In genomic region chr17:23544766-23545165, GRCm38 (mm10) we compare ENCODE assay signal across 34 mouse cellular contexts. TPM values are rescaled to one million over a fixed set of nuclear protein-coding genes. Genes with fewer than 3 reads are reported as not detected.
DNase-seq lines count a peak whose midpoint lies in the region; TF ChIP-seq lines count a peak whose summit lies in the region.
"Had no signal": no experiment of that assay in that cellular context is flagged by ENCODE, and none has a peak within 500 bp of the region (broad histone marks: within the 10 kb centered on the region; RNA-seq: fewer than 3 reads in every experiment).

No protein-coding gene starts in this region.

- intact Hi-C loops in gastrocnemius, adult 2 months (cut with DNase I) = no loop called here

- no peak for TF ChIP-seq CTCF in gastrocnemius, adult 2 months (IDR thresholded peaks at IDR 0.05)

- H3K4me3 ChIP-seq in gastrocnemius, adult 2 months = no peak overlapping the region
- H3K4me3 ChIP-seq: erythroblast, embryonic 14.5 days; hindbrain, embryonic 13.5 days; liver, embryonic 12.5 days; midbrain, embryonic 13.5 days had no signal

- no peak overlapping the region for H3K27ac ChIP-seq in gastrocnemius, adult 2 months
- H3K27ac ChIP-seq: hindbrain, embryonic 13.5 days; liver, embryonic 12.5 days; macrophage; midbrain, embryonic 13.5 days had no signal

- DNase-seq in gastrocnemius, adult 18-20 months (ENCODE audit: low spot score) = peak; percentile 0
- no peak for DNase-seq in gastrocnemius, adult 2 months
- peak; percentile 2 for DNase-seq in layer of hippocampus, adult 11-12 months (ENCODE audit: low spot score)
- DNase-seq in layer of hippocampus, postnatal 10 days (ENCODE audit: low spot score in 2 of 2) = no peak
- DNase-seq in thymus, postnatal 0 days (ENCODE audit: low spot score) = peak; percentile 2
- no peak for DNase-seq in thymus, postnatal 14 days
- no peak for DNase-seq in spleen, postnatal 36 days (ENCODE audit: low spot score in 2 of 2)
- DNase-seq in Muller cell, postnatal 12 days (ENCODE audit: inconsistent ontology term) = no peak
- DNase-seq: adrenal gland, postnatal 10 days; cerebellum, adult 11 months; gastrocnemius, postnatal 10 days; heart, postnatal 36 days; kidney, postnatal 4 days; left cerebral cortex, postnatal 4 days; liver, postnatal 0 days; lung, postnatal 10 days; right cerebral cortex, postnatal 14 days; thymus, postnatal 25 days had no signal

RNA-seq across cellular contexts. Expression of gene Zfp213, which starts 19.3 kb away (rescaled TPM):
- total RNA-seq in gastrocnemius, adult 18-20 months (2021) = 1 to 10 TPM; 2.1 to 2.8 TPM
- total RNA-seq in gastrocnemius, adult 2 months (2021) = 1 to 10 TPM; 2.0 to 3.3 TPM
- 1 to 10 TPM; 6.4 to 7.2 TPM for total RNA-seq in layer of hippocampus, postnatal 10 days (2021)
- 14.6 and 14.9 TPM in 2 replicates for polyA plus RNA-seq in thymus, postnatal 0 days (2015; fragmentation: Nextera tagmentation; extraction: Ambion mirVana)

RNA-seq across cellular contexts. Expression of gene Zfp13, which starts 54.5 kb away (rescaled TPM):
- 1 to 10 TPM; 2.5 to 2.9 TPM for total RNA-seq in gastrocnemius, adult 18-20 months (2021)
- 1 to 10 TPM; 1.5 to 2.1 TPM for total RNA-seq in gastrocnemius, adult 2 months (2021)
- total RNA-seq in layer of hippocampus, postnatal 10 days (2021) = 10 to 100 TPM; 25.7 to 30.0 TPM
- polyA plus RNA-seq in thymus, postnatal 0 days (2015; fragmentation: Nextera tagmentation; extraction: Ambion mirVana) = 1.5 and 1.7 TPM in 2 replicates
- total RNA-seq: megakaryocyte-erythroid progenitor cell, adult 5-6 weeks had no signal

RNA-seq across cellular contexts. Expression of gene Zscan10, which starts 55.9 kb away (rescaled TPM):
- total RNA-seq in gastrocnemius, adult 18-20 months (2021) = not detected
- total RNA-seq in gastrocnemius, adult 2 months (2021) = not detected
- total RNA-seq in layer of hippocampus, postnatal 10 days (2021) = not detected
- polyA plus RNA-seq in thymus, postnatal 0 days (2015; fragmentation: Nextera tagmentation; extraction: Ambion mirVana) = 0.05 and 0.08 TPM in 2 replicates
- total RNA-seq: adrenal gland, postnatal 10 days; CH12.LX; common myeloid progenitor, adult 5-6 weeks; gastrocnemius, postnatal 10 days; heart, postnatal 36 days; left cerebral cortex, postnatal 4 days; megakaryocyte-erythroid progenitor cell, adult 5-6 weeks had no signal
- polyA plus RNA-seq: erythroblast, embryonic 14.5 days; forebrain, embryonic 16.5 days; gonadal fat pad, adult 2 months; heart, embryonic 11.5 days; heart, embryonic 16.5 days; intestine, postnatal 0 days; kidney, embryonic 16.5 days; liver, embryonic 12.5 days; liver, postnatal 0 days; macrophage; midbrain, embryonic 13.5 days; neural tube, embryonic 14.5 days; Patski had no signal

Comparison
In these comparisons a context has a peak if more than half of its experiments do, and no peak if none do; other contexts are left out.
1. DNase-seq: peak in gastrocnemius, adult 18-20 months (single experiment), layer of hippocampus, adult 11-12 months (single experiment) and thymus, postnatal 0 days (single experiment); none in gastrocnemius, adult 2 months (single experiment), layer of hippocampus, postnatal 10 days (0 of 2), thymus, postnatal 14 days (single experiment), spleen, postnatal 36 days (0 of 2) and Muller cell, postnatal 12 days (single experiment).
2. RNA of gene Zfp13, which starts 54.5 kb away (total RNA-seq): 25.7 to 30.0 TPM in layer of hippocampus, postnatal 10 days; 2.5 to 2.9 TPM in gastrocnemius, adult 18-20 months and 1.5 to 2.1 TPM in gastrocnemius, adult 2 months; every median in the first group is over 4 times any median in the second.